Mouse (Mus musculus) large intestine, adult 2 months (tissue): ENCODE measurements around the gene Nr1d1. TPM values are rescaled to one million over a fixed set of nuclear protein-coding genes. Genes with fewer than 3 reads are reported as not detected.
"Not testable (repeated sequence)": the region's sequence is repeated elsewhere in the genome, so short reads cannot be mapped to it uniquely, and the experiment has no call there.

Experiments used
- DNase-seq: peaks from one replicate; pipeline ENCODE4 v3.0.0-alpha.2; 2012; ENCODE audit warnings: low read depth, low spot score
- WGBS: fragments of 180-500 bp; shearing (Covaris S2); methylation state at CpG from one replicate; pipeline ENCODE4 v1.1.7; 2018; 5-methylcytosine and 5-hydroxymethylcytosine counted together
- polyA plus RNA-seq: library from polyadenylated mRNA; depleted of rRNA; stranded (reverse); fragments of >200 nt; gene quantifications from 2 replicates; pipeline ENCODE4 v1.2.3, GENCODE M21; 2012

Gene Nr1d1
- polyA plus RNA-seq, 1 experiment = 32.0 TPM

GRCm38 (mm10) chr11:98741622-98742396 is 33.3 kb downstream of the Nr1d1 start:
- DNase-seq = no peak
- under 1% methylated on average over 73 of the region's 86 CpGs for WGBS

GRCm38 (mm10) chr11:98741051-98741620 is 34.0 kb downstream of the Nr1d1 start:
- DNase-seq = no peak
- WGBS = under 1% methylated on average over 17 of the region's 17 CpGs

- DNase-seq = no peak
- under 1% methylated on average over 22 of the region's 22 CpGs for WGBS
Measured at GRCm38 (mm10) chr11:98740393-98741050, 34.6 kb downstream of the Nr1d1 start, which contains the start of gene Thra. Gene Thra, plus strand, starts transcription at chr11:98740638.

- DNase-seq = no peak
- 12% methylated on average over 8 of the region's 8 CpGs for WGBS
Measured at GRCm38 (mm10) chr11:98740026-98740392, 35.1 kb downstream of the Nr1d1 start.

DNA sequence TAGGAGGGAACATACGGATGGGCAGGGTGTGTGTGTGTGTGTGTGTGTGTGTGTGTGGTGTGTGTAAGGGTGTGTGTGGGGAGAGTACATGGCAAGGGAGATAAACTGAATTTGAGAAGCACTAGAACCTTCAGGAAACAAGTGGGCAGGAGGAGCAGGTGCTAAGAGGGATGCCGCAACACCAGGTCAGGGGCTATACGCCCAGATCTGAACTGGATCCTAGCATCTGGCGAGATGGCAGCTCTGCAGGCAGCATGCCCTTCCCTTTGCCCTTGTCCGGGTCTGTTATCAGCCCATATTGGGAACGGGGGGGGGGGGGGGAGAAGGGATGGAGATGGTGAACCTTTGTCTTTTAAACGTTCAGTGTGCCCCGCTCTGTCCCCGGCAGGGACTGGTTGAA is 36.2 kb downstream of the Nr1d1 start:
- DNase-seq = no peak
- WGBS = 82% methylated on average over 9 of the region's 9 CpGs

- WGBS = 80% methylated on average over 4 of the region's 4 CpGs
- no peak for DNase-seq
Measured at GRCm38 (mm10) chr11:98738428-98738911, 36.7 kb downstream of the Nr1d1 start.

DNA sequence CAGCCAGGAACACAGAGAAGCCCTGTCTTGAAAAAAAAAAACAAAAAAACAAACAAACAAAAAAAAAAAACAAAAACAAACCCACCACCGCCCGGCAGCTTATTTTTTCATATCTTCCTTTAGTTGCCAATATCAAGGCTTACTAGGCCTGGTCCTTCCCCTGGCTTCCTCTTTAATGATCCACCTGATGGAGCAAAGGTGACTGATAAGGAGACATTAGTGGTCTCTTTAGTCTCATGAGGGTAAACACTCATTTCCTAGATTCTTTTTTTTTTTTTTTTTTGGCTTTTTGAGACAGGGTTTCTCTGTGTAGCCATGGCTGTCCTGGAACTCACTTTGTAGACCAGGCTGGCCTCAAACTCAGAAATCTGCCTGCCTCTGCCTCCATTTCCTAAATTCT is 37.9 kb downstream of the Nr1d1 start:
- WGBS = 60% methylated on average over 2 of the region's 2 CpGs
- not testable (repeated sequence) for DNase-seq

DNA sequence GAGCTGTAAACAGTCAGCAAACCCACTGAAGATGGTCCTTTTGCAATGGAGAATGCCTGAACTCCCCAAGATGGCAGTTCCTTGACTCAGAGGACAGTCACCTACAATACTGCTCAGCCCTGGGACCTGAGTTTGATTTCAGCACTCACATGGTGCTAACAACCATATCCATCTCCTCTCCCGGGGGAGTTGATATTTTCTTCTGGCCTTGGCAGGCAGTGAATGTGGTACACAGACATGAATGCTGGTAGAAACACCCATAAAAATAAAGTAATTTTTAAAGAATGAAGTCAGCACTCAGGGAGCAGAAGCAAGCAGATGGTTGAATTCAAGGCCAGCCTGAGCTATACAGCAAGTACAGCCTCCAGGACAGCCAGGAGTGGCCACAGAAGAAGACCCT is 39.0 kb downstream of the Nr1d1 start:
- no peak for DNase-seq
- 78% methylated on average over 1 of the region's 1 CpGs for WGBS

DNA sequence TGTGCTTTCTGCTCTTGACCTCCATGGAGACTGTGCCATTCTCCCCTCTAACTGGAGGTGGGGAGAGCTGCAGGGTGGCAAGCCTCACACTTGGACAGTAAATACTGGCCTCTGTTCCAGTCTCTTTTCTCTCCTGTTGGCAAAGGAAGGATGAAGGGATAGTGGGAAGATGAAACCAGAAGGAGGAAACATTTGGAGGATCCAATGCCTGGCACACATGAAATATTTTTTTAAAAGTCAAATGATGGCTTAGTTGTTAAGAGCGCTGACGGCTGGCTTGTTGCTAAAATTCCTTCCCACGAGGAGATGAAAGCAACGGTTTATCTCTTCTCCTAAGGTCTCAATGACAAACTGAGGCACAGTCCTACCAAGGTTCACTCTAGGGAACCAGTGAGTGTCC is 40.0 kb downstream of the Nr1d1 start:
- WGBS = 93% methylated on average over 4 of the region's 4 CpGs
- DNase-seq = no peak

DNA sequence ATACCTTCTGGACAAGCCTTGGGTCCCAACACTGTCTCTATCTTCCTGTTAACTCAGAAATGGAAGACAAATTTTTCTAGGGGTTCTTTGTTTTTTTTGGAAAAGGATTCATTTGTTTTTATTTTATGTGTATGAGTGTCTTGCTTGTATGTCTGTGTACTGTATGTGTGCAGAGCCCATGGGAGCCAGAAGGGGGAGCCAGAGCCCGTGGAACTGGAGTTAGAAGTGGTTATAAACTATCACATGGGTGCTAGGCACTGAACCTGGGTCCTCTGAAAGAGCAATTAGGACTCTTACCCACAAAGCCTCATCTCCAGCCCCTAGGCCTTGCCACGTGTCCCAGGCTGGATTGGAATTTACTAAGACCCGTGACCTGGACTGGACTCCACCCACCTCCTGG is 41.1 kb downstream of the Nr1d1 start:
- 76% methylated on average over 3 of the region's 3 CpGs for WGBS
- no peak for DNase-seq

- no peak for DNase-seq
- WGBS = 37% methylated on average over 5 of the region's 5 CpGs
Measured at GRCm38 (mm10) chr11:98731134-98731533, 44.0 kb downstream of the Nr1d1 start.

DNA sequence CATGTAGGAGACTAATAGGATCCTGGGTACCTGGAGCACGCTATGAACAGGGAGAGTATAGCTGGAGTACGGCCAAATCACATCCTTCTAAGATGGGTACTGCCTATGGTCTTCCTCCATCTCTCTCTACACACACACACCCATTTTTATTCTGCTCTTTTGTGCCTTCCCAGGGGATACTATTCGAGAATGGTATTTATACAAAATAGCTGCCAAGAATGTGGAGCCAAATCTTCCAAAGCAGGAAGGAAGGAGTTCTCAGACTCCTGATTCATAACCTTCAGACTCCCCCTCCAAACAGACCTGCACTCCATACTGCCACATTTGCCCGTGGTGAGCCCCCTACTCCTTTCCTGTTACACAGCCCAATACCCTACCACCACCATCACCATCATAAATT is 44.4 kb downstream of the Nr1d1 start:
- no peak for DNase-seq
- WGBS = 58% methylated on average over 4 of the region's 4 CpGs

DNA sequence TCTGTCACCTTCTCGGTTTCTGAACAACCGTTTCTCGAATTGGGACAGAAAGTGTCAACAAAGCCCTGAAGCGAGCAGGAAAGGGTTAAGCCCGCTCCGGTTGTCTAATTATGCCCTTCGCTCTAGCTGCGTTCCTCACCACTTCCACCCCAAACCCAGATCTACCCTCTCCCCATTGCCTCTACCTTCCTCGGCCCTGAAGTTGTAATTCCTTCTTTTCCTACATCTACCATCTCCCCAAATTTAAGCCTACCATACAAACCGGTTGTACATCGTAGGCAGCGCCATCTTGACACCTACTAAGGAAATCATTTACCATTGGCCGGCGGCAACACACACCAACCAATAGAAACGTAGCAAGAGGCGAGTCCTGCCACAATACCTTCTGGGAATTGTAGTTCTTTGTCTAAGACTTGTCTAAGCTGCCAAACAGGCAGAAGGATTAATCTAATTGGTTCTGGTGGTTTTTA is 46.0 kb downstream of the Nr1d1 start, which contains the start of gene Med24:
Gene Med24 (minus strand): TSS at position 317 of the 470 bp plus-strand sequence.
- no peak for DNase-seq
- under 1% methylated on average over 16 of the region's 16 CpGs for WGBS

- 92% methylated on average over 15 of the region's 15 CpGs for WGBS
- no peak for DNase-seq
Measured at GRCm38 (mm10) chr11:98725926-98726506, 49.1 kb downstream of the Nr1d1 start.

DNA sequence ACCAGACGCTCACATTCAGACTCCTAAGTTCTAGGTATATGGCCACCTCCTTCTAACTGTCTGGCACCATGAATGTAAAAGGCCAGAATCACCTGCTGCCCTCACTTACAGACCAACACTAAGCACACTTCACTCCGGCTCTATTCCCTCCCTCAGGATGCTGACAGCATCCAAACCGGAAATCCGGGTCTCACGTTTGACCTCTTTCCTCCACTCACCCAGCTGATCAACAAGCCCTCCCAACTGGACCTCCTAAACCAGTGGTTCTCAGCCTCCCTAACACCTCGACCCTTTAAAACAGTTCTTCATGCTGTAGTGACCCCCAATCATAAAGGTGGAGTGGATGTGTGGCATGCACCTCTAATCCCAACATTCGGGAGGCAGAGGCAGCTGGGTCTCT is 52.0 kb downstream of the Nr1d1 start:
- DNase-seq = no peak
- 75% methylated on average over 7 of the region's 7 CpGs for WGBS

GRCm38 (mm10) chr11:98721458-98722226 is 53.5 kb downstream of the Nr1d1 start:
- WGBS = 53% methylated on average over 24 of the region's 24 CpGs
- DNase-seq = no peak

GRCm38 (mm10) chr11:98720756-98721155 is 54.4 kb downstream of the Nr1d1 start:
- WGBS = 83% methylated on average over 2 of the region's 2 CpGs
- no peak for DNase-seq
